Mouse (Mus musculus): ENCODE measurements at regions not wholly inside any gene's neighbourhood (a gene's known extent, or its start where the extent isn't known, plus 50 kb on each side); places are given as distances from the start of the nearest gene placed in this dataset.
"Not testable (repeated sequence)": the region's sequence is repeated elsewhere in the genome, so short reads cannot be mapped to it uniquely, and the experiment has no call there.

DNA sequence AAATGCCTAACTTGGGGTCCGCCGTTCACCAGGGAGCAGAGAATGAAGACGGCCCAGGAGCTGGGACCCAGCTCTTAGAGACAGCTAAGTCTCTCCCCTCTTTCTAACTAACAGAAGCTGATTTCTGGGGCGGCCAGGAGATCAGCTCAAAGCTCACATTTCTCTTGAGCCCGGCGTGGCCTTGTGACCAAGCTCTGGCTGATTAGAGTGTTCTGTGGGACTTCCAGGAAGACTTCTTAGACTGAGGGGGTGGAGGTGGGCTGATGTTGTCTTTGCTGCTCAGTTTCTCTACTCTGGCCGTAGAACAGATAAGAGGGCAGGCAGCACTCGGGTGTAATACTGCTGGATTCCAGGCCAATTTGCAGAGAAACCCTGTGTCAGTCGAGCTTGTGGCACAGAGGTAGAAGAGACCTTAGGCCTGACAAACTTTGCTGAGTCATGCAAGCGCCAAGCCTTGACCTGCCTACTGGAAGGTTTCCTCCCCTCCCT is 96.5 kb upstream of the Map3k1 start:
- DNase-seq = no peak

DNA sequence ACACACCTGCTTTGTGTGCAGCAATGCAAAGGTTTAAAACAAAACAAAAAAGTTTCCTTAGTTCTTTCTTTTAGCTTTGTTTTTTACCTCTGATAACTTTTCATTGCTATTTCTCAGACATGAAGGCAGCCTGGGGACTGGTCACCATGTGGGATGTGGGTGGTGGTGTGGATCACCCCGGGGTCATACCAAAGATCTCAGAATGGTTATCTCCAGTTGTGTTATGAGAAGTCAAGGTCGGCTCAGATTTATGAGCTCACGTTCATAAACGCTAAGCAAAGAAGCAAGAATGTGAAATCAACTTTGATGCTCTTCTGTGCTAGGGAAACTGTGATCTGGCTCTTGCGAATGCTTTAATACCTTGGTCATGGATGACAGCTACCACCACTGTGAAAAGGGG is 102.3 kb upstream of the Map3k1 start:
- DNase-seq = no peak

DNA sequence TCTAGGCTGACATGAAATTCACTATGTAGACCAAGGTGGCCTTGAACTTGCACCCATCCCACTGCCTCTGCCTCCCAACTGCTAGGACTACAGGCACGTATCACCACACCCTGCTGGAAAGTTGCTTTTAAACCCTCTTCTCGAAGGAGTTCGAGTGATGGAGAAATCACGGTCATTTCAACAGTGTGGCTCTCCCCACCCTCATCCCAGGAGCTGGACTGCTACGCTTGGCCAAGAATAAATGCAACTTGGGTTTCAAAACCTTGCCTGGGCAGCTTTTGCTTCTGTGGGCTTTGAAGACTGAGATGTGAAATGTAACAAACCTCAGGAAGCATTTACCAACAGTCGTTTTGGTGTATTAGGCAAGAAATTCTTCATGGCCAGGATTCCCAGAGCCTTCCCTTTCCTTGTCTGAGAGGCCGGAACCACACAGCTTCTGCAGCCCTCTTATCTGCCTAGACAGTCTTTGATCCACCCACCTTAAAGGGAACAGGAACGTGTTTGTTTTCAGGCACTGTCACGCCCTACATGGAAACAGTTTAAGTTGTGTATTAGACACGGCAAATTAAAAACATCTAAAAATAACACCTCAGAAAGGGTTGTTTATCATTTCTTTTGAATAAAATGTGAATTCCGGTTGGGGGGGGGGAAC is 103.0 kb upstream of the Map3k1 start:
- no peak for DNase-seq

DNA sequence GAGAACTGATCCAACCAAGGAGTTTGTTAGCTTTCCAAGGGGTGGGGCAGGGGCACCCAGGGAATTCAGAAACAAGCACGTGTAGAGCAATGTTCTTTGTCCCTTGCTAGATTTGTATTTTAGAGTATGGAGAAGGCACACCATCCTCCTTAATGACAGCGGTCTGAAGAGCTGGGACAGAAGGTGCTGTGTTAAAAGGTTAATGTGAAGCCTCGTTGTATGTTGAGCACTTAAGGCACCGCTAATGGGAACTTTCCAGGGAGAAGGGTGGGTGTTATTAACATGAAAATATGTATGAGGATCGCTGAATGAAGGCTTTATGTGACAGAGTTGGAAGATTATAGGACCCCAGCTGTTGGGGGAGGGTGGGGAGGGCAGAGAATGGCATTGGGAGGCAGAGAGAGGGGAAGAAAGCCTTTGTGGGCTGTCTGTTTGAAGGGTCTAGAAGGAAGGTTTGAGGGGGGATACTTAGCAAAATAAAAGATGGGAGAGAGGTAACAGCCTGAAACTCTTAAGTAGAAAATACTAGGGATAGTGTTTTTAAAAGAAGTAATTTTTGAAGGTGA is 105.6 kb upstream of the Map3k1 start:
- no peak for DNase-seq

DNA sequence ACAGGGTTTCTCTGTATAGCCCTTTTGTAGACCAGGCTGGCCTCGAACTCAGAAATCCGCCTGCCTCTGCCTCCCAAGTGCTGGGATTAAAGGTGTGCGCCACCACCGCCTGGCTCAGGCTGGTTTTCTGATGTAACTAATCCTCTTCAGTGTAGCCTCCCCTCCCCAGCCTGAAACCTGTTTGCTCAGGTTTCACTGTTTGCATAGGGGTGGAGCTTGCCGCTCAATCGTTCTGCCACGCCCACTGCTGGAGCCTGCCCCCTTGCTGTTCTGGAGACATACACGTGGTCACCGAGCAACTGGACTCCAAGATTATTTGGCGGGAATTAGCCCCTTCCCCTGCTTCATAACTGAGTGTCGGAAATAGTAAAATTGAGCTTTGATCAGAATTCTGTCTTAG is 110.6 kb upstream of the Map3k1 start:
- not testable (repeated sequence) for DNase-seq

DNA sequence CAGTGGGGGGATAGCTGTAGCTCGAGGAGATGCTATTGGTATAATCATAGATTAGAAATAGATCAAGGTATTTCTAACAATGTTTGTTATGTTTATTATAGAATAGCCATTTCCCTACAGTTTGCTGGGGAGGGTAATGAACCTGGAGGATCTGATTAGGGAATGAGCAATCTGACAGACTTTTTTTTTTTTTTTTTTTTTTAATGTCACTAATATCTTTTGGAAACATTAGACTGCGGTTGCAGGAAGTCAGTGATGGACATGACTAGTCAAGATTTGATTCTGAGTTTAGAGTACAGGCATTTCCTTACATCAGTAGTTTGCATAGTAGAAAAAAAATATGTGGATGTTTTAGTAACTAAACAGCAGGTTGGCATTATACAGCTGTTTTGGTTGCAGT is 111.7 kb upstream of the Map3k1 start:
- DNase-seq = no peak

DNA sequence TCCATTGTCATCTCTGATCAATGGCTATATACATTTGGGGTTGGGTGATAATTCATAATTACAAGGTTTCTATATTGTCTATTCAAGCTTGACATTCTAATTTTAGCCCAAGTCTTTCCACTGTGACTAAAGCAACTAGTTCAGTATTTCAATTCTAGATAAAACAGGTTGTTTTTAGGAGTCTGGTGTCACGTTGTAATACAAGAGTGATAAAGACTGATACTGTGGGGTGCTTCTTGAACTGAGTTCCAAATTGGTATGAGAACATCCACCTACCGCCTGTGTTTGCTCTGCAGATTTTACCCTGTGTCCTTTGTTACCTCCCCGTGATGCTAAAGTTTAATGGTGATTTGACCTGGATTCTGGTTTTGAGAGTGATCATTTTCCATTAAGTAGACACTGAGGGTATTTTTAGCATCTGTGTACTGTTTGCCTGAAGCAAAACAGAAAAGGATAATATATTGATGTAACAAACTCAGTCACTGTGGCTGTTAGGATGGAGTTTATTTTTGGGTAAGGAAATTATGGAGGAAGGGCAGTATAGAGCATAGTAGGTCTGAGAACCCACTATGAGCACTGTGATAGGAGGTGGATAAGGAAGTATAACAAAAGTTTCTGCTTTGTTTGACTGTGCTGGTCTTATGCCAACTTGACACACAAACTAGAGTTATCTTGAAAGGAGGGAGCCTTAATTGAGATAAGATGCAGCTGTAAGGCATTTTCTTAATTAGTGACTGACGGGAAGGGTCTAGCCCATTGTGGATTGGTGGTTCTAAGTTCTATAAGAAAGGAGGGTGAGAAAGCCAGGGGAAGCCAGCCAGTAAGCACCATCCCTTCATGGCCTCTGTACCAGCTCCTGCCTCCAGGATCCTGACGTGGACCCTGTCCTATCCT is 112.6 kb upstream of the Map3k1 start:
- DNase-seq = no peak

DNA sequence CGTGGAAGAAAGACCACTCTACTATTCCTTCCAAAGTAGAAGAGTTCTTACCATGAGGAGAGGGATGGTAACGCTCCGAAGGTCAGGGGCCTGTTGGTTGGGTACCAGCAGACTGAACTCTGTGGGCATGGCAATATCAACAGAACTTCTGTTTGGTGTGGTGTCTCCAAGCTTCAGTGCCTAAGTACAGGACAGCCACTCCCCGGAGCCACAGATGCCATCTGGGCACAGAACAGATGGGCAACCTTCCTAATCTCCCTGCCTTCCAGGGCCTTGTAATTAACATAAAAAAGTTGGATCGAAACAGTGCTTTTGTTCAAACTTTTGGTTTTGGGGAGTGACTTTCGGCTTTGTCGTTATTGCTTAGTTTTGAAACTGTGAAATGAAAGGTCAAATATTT is 116.6 kb upstream of the Map3k1 start:
- DNase-seq = no peak

DNA sequence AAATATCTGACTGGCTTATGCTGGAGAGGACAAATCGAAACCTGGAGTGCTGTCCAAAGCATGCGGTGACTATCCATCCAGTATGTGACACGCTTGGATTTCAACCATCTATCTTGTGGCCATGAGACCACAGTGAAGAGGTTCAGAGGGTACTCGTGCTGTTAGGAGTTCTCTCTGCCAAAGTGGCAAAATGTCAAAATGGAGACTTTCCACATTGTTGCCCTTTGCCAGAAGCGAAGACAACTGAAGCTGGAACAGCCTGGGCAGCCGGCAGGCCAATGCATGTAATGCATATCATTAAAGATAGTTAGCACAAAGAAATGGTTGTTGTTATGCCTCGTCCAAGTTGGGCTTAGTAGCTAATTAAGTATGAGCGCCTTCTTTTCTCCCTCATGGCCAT is 118.0 kb upstream of the Map3k1 start:
- no peak for DNase-seq

DNA sequence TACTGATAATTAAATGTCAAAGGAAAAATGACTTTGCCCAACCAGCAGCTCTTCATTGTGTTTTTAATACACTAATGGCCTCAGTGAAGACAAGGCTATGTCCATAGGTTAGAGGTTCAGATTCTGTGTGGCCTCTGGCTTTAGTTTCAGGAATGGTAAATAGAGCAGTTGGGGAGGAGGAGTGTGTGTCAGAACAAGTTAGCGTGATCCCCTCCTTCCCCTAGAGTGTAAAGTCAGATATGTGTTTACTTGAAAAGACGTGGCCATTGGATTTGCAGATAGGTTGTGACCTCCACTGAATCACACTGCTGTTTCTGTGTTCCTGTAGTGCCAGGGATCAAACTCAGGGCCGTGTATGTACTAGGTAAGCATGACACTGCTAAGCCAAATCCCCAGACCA is 118.7 kb upstream of the Map3k1 start:
- no peak for DNase-seq

DNA sequence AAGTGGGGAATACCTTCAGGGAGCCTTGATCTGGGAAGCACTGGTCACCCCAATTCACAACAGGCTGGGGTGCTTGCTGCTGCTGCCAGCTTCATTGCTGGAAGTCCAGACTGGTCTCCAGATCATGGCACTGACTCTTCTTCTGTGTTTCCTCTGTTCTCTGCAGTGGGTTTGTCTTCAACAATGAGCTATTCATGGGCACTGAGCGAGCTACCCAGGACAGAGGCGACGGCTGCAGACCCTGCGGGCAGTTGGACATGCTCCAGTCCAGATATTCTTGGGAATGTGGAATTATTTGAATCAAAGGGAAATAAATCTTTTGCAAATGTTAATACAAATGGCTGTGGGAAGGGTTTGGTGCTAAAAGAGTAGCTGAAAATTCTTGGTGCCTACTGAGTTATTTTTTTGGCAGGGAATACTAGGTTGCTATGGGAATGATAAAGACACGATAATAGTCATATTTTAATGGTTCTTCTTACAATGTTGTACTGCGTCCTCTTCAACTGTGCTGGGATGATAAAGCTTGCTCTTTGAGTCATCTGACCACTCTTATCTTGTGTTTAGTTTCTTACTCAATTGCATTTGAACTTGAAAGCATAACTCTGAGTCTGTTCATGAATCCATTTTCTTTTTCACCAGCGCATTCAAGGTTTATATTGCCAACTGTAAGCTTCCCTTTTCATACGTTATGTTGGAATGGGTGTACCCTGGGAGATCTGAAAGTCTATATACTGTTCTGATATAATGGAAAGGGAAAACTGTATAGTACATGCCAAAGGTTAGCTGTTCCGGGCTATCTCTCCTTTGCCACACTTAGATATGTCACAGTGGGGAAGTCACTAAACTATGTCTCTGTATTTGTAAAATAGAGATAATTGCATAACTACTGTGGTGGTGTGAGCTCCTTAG is 120.1 kb upstream of the Map3k1 start:
- DNase-seq = no peak

DNA sequence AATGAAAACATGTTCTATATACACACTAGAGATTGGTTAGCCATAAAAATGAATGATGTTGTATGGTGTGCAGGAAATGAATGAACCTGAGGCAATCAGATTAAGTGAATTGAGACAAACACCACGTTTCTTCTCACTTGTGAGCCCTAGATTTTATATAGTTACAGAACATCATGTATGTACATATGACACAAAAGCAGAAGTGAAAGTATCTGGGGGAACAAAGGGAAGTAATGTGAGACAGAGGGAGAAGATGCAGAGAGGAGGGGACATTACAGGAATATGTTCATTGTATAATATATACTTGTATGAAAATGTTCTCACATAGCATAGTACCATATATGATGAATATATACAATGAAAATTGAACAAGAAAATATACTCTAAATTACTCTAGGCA is 121.1 kb upstream of the Map3k1 start:
- DNase-seq = no peak

DNA sequence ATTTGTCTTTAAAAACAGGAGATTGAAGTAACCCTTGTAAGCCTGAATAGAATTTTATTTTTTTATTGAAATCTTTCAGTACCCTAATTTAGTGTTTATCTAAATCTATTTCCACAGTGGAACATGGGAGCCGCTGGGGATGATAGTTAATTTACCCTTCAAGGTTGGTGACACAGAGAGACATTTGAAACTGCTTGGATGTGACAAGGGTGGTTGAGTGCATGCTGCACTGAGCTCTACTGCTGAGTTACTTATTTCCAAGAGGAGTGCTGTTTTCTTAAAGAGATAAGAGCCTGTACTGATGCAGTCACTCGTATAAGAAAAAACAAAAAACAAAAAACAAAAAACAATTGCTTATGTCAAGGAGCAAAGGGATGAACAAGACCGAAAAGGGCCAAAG is 123.7 kb upstream of the Map3k1 start:
- no peak for DNase-seq

DNA sequence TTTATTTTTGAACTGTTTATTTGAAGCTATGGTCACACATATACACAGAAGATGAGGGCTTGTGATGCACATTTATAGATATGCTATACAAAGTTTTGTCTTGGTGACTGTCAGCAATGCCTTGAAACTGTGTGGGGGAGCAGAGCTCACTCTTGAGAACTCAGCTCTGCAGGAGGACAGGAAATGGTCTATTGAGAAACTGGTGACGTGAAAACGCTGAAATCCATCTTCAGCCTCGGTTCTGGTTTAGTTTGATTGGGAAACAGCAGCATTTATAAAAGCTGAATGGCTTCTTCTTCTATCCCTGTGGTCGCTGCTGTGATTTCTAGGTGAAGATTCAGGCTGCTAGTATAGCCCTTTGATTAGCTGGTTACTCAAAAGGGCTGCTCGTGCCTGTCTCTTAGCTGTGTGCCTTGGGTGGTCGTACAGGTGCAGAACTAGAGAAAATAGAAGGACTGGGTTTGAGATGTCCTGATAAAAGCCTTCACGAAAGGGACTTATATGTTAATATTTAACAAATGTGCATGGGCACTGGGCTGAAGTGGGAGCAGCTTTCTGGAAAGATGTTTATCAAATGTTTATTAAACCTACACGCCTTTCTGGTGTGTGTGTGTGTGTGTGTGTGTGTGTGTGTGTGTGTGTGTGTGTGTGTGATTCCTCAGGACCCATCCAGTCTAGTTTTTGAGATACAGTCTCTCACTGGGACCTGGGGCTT is 124.9 kb upstream of the Map3k1 start:
- no peak for DNase-seq

DNA sequence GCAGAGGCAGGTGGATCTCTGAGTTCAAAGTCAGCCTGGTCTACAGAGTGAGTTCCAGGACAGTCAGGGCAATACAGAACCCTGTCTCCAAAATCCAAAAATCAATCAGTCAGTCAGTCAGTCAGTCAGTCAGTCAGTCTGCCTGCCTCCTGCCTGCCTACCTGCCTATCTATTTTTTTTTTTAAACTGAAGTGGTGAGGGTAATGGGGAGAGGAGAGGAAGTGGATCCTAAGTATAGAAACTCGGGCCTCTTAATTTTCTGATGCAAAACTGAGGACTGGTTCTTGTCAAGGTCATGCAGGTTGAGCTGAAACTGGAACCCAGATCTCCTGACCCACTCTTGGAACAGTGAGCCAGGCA is 126.9 kb upstream of the Map3k1 start:
- DNase-seq = no peak

DNA sequence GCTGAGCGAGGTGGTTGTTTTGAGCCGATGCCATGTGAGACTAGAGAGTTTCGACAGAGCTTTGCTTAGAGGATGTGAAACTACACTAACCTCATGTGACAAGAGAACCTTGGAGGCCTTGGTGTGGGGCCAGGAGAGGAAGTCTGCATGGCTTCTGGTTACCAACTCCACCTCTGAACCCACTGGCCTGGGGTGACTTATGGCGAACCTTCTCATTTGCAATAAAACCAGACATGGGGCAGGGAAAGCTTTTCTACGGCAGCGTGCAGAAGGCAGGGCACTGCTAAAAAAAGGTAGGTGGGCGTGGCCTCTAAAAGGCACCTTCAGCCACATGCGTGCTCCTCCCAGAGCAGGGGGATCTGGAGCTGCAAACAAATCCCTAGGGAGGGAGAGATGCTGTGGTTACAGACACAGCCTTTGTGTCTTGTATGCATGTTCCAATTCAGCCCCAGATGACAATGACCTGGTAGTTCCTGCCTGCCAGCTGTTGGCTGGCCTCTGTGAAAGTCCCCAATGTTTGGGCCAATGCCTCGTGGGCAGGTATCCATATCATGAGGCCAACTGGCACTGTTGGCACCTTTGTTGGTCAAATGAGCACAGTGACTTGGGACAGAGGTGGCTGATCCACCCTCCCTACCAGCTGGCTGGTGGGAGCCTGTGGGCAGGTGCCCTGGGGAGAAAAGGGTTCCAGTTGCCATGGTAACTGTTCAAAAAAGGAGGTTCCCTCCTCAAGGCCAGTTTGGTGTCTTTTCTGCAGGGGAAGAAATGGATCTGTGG is 127.5 kb upstream of the Map3k1 start:
- peak; percentile 63 to 77 for DNase-seq

DNA sequence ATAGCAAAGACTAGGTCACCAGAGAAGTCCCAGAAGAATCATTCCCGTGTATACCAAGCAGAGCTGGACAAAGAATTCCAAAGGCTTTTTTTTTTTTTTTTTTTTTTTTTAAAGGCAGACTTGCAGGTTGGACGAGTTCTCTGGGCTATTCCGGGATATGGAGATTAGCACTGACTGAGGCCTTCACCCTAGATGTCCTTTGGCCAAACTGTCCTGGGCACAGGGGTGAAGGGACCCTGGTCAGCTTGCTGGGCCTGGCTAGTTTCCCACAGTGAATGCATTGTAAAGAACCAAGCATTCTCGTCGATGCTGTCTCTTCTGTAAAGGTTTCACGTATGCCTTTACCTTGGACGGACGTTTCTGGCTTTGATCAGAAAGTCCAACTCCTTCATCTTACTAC is 128.2 kb upstream of the Map3k1 start:
- no peak for DNase-seq

DNA sequence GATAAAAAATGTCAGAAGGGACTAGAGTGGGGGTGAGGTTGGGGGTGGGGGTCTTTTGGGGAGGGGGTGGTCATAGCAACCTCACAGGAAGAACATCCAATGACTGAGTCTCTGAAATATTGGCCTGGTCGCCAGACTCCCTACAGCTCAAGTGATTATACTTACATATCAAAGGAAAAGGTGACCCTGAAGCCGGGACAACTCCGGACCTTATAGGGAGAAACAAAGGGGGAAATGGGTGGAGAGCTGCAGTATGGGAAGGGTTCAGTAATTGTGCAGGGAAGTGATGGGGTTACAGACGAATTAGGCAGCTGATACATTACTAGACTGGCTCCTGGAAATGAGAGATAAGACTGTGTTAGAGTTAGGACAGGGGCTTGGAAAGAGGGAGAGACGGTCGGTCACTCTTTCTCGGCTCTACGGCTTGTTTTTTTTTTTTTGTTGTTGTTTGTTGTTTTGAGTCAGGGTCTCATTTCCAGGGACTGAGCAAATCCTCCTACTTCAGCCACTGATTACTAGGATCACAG is 130.2 kb upstream of the Map3k1 start:
- DNase-seq = no peak

DNA sequence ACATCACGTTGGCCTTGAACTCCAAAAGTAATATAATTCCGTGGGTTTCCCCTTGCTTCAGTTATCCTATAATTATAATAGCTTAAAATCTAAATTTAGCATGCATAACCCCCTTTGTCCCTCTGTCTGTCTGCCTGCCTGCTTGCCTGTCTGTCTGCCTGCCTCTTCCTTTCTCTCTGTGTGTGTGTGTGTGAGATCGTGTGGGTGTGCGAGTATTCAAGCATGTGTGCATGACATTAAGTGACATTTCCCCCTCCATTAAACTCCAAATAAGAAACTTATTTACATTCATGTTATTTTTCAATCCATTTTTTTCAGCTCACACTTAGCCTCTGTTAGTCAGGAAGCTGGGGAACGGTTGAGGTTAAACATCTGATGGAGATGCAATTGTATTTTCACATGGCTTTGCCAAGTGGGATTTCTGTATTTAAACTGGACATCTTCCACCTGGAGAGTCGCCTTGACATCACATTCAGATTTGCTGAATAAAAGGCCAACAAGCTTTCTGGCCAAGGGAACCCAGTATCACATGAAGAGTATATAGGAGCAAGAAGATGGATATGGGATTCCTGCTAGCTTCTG is 130.8 kb upstream of the Map3k1 start:
- DNase-seq = no peak

DNA sequence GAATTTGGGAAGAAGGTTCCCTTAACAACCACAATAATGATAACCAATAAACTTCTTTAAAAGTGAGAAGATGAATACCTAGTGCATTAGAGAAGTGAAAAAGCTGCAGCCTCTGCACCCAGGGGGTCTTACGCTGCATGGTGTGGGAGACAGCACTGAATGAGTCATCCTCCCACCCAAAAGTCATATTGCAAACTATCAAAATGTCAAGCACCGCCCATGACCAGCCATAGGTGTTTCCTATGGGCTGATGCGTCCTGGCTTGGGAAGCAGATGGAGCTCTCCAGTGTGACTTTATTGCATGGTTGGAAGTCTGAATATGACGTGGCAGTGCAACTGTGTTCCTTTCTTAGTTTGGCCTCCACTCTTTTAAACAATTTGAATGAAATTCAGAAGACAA is 131.5 kb upstream of the Map3k1 start:
- DNase-seq = no peak

Data from spleen, adult 18-20 months (tissue).